Mouse (Mus musculus) stomach, postnatal 0 days (tissue): ENCODE results near the gene Aif1. TPM values are rescaled to one million over a fixed set of nuclear protein-coding genes. Genes with fewer than 3 reads are reported as not detected.

Experiments used
- ATAC-seq: fragments of 200-750 bp; cut with Nextera tagmentation; 2 replicates; pipeline ENCODE4 v1.8.0; 2017; ENCODE audit not compliant: low FRiP score, low TSS enrichment
- DNase-seq: peaks from one replicate; pipeline ENCODE4 v3.0.0-alpha.2; 2016; ENCODE audit warnings: low spot score
- H3K27ac ChIP-seq: fragments of 300-500 bp; sonication (generic); replicated peaks from 2 replicates; pipeline ENCODE4 v1.5.1; 2014; ENCODE audit warnings: mild to moderate bottlenecking, control low read depth
- H3K27me3 ChIP-seq: fragments of 300-500 bp; sonication (generic); 2 replicates; pipeline ENCODE4 v1.6.1; 2014; ENCODE audit warnings: low read length; ENCODE audit not compliant: control insufficient read depth, insufficient read depth
- H3K36me3 ChIP-seq: fragments of 300-500 bp; sonication (generic); 2 replicates; pipeline ENCODE4 v1.6.1; 2014; ENCODE audit warnings: low read length, mixed read lengths; ENCODE audit not compliant: control insufficient read depth, insufficient read depth
- H3K4me1 ChIP-seq: fragments of 300-500 bp; sonication (generic); replicated peaks from 2 replicates; pipeline ENCODE4 v1.6.1; 2014; ENCODE audit warnings: antibody characterized with exemption; ENCODE audit not compliant: control insufficient read depth, insufficient read depth
- H3K4me2 ChIP-seq: fragments of 300-500 bp; sonication (generic); replicated peaks from 2 replicates; pipeline ENCODE4 v1.6.1; 2014; ENCODE audit warnings: low read depth, mild to moderate bottlenecking, control low read depth, moderate library complexity
- H3K4me3 ChIP-seq: fragments of 300-500 bp; sonication (generic); 2 replicates; pipeline ENCODE4 v1.5.1; 2014; ENCODE audit warnings: low read depth, low read length, control low read depth
- H3K9ac ChIP-seq: fragments of 300-500 bp; sonication (generic); 2 replicates; pipeline ENCODE4 v1.6.1; 2014; ENCODE audit warnings: mild to moderate bottlenecking, low read length, control low read depth, mixed read lengths
- H3K9me3 ChIP-seq: fragments of 300-500 bp; sonication (generic); 2 replicates; pipeline ENCODE4 v1.6.1; 2016; ENCODE audit warnings: low read length; ENCODE audit not compliant: control insufficient read depth
- CTCF ChIP-seq: IDR thresholded peaks from 2 replicates; pipeline ENCODE4 v1.5.1; 2016; ENCODE audit warnings: antibody characterized with exemption, low read depth, mild to moderate bottlenecking, moderate library complexity
- EP300 ChIP-seq: optimal IDR thresholded peaks from 2 replicates; pipeline ENCODE3; 2016; ENCODE audit warnings: antibody characterized with exemption
- WGBS: fragments of 180-500 bp; shearing (Covaris S2); extraction: QIAGEN DNeasy Blood & Tissue Kit; methylation state at CpG from one replicate; pipeline ENCODE4 v1.1.7; 2014; 5-methylcytosine and 5-hydroxymethylcytosine counted together
- microRNA-seq: library from miRNA; unstranded; fragments of <30 nt; microRNA quantifications from one replicate; pipeline ENCODE4, GENCODE M21; 2016
- polyA plus RNA-seq: library from polyadenylated mRNA; unstranded; fragments of >200 nt; fragmentation: Nextera tagmentation; extraction: Ambion mirVana; gene quantifications from 2 replicates; pipeline ENCODE4 v1.2.1, GENCODE M21; 2015

Aif1 gene
- polyA plus RNA-seq, 1 experiment from 2014 or later: 24.3 TPM

- peak; percentile 98 for DNase-seq
- H3K9ac ChIP-seq: peak within 1 kb of the TSS; percentile 94
- no peaks in the 10 kb centered on the region for H3K4me1 ChIP-seq
- peak within 1 kb of the TSS; percentile 96 for H3K27ac ChIP-seq
- peak within 1 kb of the TSS; percentile 97 for H3K4me2 ChIP-seq
- peak; percentile 93 for ATAC-seq
- H3K27me3 ChIP-seq: no peaks in the 10 kb centered on the region
- TF ChIP-seq EP300 (no peak), CTCF (0 out of 2 replicates have a peak, but pooled peaks have one; percentile 1)
- peaks cover 7% of the 10 kb centered on the region for H3K36me3 ChIP-seq
- H3K9me3 ChIP-seq: no peaks in the 10 kb centered on the region
- H3K4me3 ChIP-seq: peak within 1 kb of the TSS; percentile 91
- WGBS: under 1% methylated on average over 49 of the region's 50 CpGs
These were observed 54.6 kb downstream of the Aif1 start, which contains the start of gene Gpank1 for GRCm38 (mm10) chr17:35121143-35121799. TSS of gene Gpank1 (plus strand) at chr17:35121455.

Small RNA genes within 50 kb of the gene (microRNA-seq; reads per million reads assigned to microRNA genes)
- gene Mir6973a: not detected
- gene Mir6974: not detected

Other genes with a start within 250 kb of the Aif1 start
- 18.3 and 18.9 TPM in 2 replicates for gene Neu1, start 244.8 kb downstream of the Aif1 start, polyA plus RNA-seq
- 3.0 TPM in 2 replicates for gene Hspa1b, start 216.8 kb downstream of the Aif1 start, polyA plus RNA-seq
- not detected in 2 replicates for gene Gm20481, start 206.2 kb downstream of the Aif1 start, polyA plus RNA-seq
- gene Hspa1a, start 203.9 kb downstream of the Aif1 start, polyA plus RNA-seq: 24.1 and 25.9 TPM in 2 replicates
- gene Hspa1l, start 203.4 kb downstream of the Aif1 start, polyA plus RNA-seq: 0.25 and 0.48 TPM in 2 replicates
- 69.2 and 75.1 TPM in 2 replicates for gene Lsm2, start 194.2 kb downstream of the Aif1 start, polyA plus RNA-seq
- gene Vars, start 175.1 kb downstream of the Aif1 start, polyA plus RNA-seq: 35.5 and 40.2 TPM in 2 replicates
- gene Vwa7, start 159.5 kb downstream of the Aif1 start, polyA plus RNA-seq: 0.28 and 0.36 TPM in 2 replicates
- gene Sapcd1, start 148.1 kb downstream of the Aif1 start, polyA plus RNA-seq: 8.0 and 8.2 TPM in 2 replicates
- gene Msh5, start 129.3 kb downstream of the Aif1 start, polyA plus RNA-seq: 1.9 and 2.7 TPM in 2 replicates
- 344 and 360 TPM in 2 replicates for gene Clic1, start 126.1 kb downstream of the Aif1 start, polyA plus RNA-seq
- 84.8 and 86.8 TPM in 2 replicates for gene Ddah2, start 117.0 kb downstream of the Aif1 start, polyA plus RNA-seq
- gene Ly6g6c, start 110.7 kb downstream of the Aif1 start, polyA plus RNA-seq: 260 and 317 TPM in 2 replicates
- 0.49 and 0.96 TPM in 2 replicates for gene Mpig6b, start 109.9 kb downstream of the Aif1 start, polyA plus RNA-seq
- 109 and 113 TPM in 2 replicates for gene Ly6g6e, start 99.2 kb downstream of the Aif1 start, polyA plus RNA-seq
- 7.1 and 7.7 TPM in 2 replicates for gene Ly6g6d, start 98.0 kb downstream of the Aif1 start, polyA plus RNA-seq
- 0.13 TPM in 1 of 2 replicates, not detected in the other for gene Ly6g6f, start 90.5 kb downstream of the Aif1 start, polyA plus RNA-seq
- 74.2 and 75.0 TPM in 2 replicates for gene Abhd16a, start 86.8 kb downstream of the Aif1 start, polyA plus RNA-seq
- gene Ly6g5c, start 67.8 kb downstream of the Aif1 start, polyA plus RNA-seq: not detected in 2 replicates
- gene Ly6g5b, start 60.6 kb downstream of the Aif1 start, polyA plus RNA-seq: 0.18 and 0.27 TPM in 2 replicates
- 11.2 and 11.3 TPM in 2 replicates for gene Gpank1, start 54.6 kb downstream of the Aif1 start, polyA plus RNA-seq
- 323 and 329 TPM in 2 replicates for gene Csnk2b, start 54.0 kb downstream of the Aif1 start, polyA plus RNA-seq
- 14.4 and 15.5 TPM in 2 replicates for gene D17H6S53E, start 49.7 kb downstream of the Aif1 start, polyA plus RNA-seq
- gene Apom, start 44.0 kb downstream of the Aif1 start, polyA plus RNA-seq: 1.3 and 3.2 TPM in 2 replicates
- 28.1 and 30.6 TPM in 2 replicates for gene Bag6, start 40.9 kb downstream of the Aif1 start, polyA plus RNA-seq
- 45.4 and 49.3 TPM in 2 replicates for gene Prrc2a, start 11.2 kb downstream of the Aif1 start, polyA plus RNA-seq
- gene Lst1, start 12.4 kb upstream of the Aif1 start, polyA plus RNA-seq: 17.5 and 19.3 TPM in 2 replicates
- 0.63 and 0.78 TPM in 2 replicates for gene Ltb, start 18.4 kb upstream of the Aif1 start, polyA plus RNA-seq
- 0.32 and 0.40 TPM in 2 replicates for gene Tnf, start 25.9 kb upstream of the Aif1 start, polyA plus RNA-seq
- 0.11 and 0.16 TPM in 2 replicates for gene Lta, start 29.3 kb upstream of the Aif1 start, polyA plus RNA-seq
- 0.27 and 0.33 TPM in 2 replicates for gene Gm16181, start 44.8 kb upstream of the Aif1 start, polyA plus RNA-seq
- gene Atp6v1g2, start 57.6 kb upstream of the Aif1 start, polyA plus RNA-seq: 3.0 and 3.6 TPM in 2 replicates
- 7.4 and 7.5 TPM in 2 replicates for gene Nfkbil1, start 59.7 kb upstream of the Aif1 start, polyA plus RNA-seq
- gene Ddx39b, start 65.7 kb upstream of the Aif1 start, polyA plus RNA-seq: 143 and 145 TPM in 2 replicates
- gene H2-D1, start 86.7 kb upstream of the Aif1 start, polyA plus RNA-seq: 303 and 307 TPM in 2 replicates
- not detected in 2 replicates for gene H2-Q1, start 144.3 kb upstream of the Aif1 start, polyA plus RNA-seq
- gene H2-Q2, start 166.2 kb upstream of the Aif1 start, polyA plus RNA-seq: 1.2 and 1.6 TPM in 2 replicates
- gene H2-Q4, start 203.5 kb upstream of the Aif1 start, polyA plus RNA-seq: 2.7 and 3.3 TPM in 2 replicates
- 0.22 and 0.35 TPM in 2 replicates for gene H2-Q6, start 248.8 kb upstream of the Aif1 start, polyA plus RNA-seq